Mouse (Mus musculus) left cerebral cortex, adult 11 months (tissue): ENCODE data around the gene Cnnm2.
"Not testable (repeated sequence)": the region's sequence is repeated elsewhere in the genome, so short reads cannot be mapped to it uniquely, and the experiment has no call there.

Source experiments
- DNase-seq: peaks from one replicate; pipeline ENCODE4 v3.0.0; 2022; ENCODE audit warnings: low spot score

The Cnnm2 gene

GRCm38 (mm10) chr19:46761247-46761946 is at the start of gene Cnnm2:
Gene Cnnm2 (plus strand): TSS chr19:46761596.
- peak; percentile 100 for DNase-seq

GRCm38 (mm10) chr19:46714234-46714633 is 47.2 kb upstream of the Cnnm2 start:
- no peak for DNase-seq

- no peak for DNase-seq
These were observed 46.4 kb upstream of the Cnnm2 start for GRCm38 (mm10) chr19:46715016-46715415.

- no peak for DNase-seq
These were observed 43.2 kb upstream of the Cnnm2 start for GRCm38 (mm10) chr19:46718150-46718549.

- no peak for DNase-seq
These were observed 37.0 kb upstream of the Cnnm2 start for GRCm38 (mm10) chr19:46724411-46724810.

- no peak for DNase-seq
These were observed 35.3 kb upstream of the Cnnm2 start for GRCm38 (mm10) chr19:46726142-46726541.

- DNase-seq = no peak
These were observed 34.2 kb upstream of the Cnnm2 start for GRCm38 (mm10) chr19:46727140-46727736.

- no peak for DNase-seq
These were observed 33.4 kb upstream of the Cnnm2 start for GRCm38 (mm10) chr19:46727945-46728540.

GRCm38 (mm10) chr19:46728909-46729308 is 32.5 kb upstream of the Cnnm2 start:
- DNase-seq = no peak

GRCm38 (mm10) chr19:46731351-46731750 is 30.0 kb upstream of the Cnnm2 start:
- DNase-seq = no peak

- DNase-seq = not testable (repeated sequence)
These were observed 28.7 kb upstream of the Cnnm2 start for GRCm38 (mm10) chr19:46732673-46733072.

GRCm38 (mm10) chr19:46733626-46734025 is 27.8 kb upstream of the Cnnm2 start:
- no peak for DNase-seq

- DNase-seq = no peak
These were observed 26.2 kb upstream of the Cnnm2 start for GRCm38 (mm10) chr19:46735241-46735640.

GRCm38 (mm10) chr19:46737106-46737505 is 24.3 kb upstream of the Cnnm2 start:
- DNase-seq = no peak

GRCm38 (mm10) chr19:46740341-46741008 is 20.9 kb upstream of the Cnnm2 start:
- DNase-seq = peak; percentile 68

- DNase-seq = no peak
These were observed 19.8 kb upstream of the Cnnm2 start for GRCm38 (mm10) chr19:46741574-46741973.

GRCm38 (mm10) chr19:46744681-46745080 is 16.7 kb upstream of the Cnnm2 start:
- DNase-seq = no peak

GRCm38 (mm10) chr19:46747799-46748198 is 13.6 kb upstream of the Cnnm2 start:
- DNase-seq = no peak

GRCm38 (mm10) chr19:46752235-46752634 is 9.2 kb upstream of the Cnnm2 start:
- DNase-seq = no peak

GRCm38 (mm10) chr19:46755066-46755465 is 6.3 kb upstream of the Cnnm2 start:
- no peak for DNase-seq

GRCm38 (mm10) chr19:46756221-46756620 is 5.2 kb upstream of the Cnnm2 start:
- DNase-seq = no peak

- no peak for DNase-seq
These were observed 2.3 kb upstream of the Cnnm2 start for GRCm38 (mm10) chr19:46759096-46759495.

GRCm38 (mm10) chr19:46759909-46760308 is 1.5 kb upstream of the Cnnm2 start:
- not testable (repeated sequence) for DNase-seq
